Mouse (Mus musculus) MEL (cell line): Measurements from ENCODE around the gene Arpc1b.
"Not testable (repeated sequence)": the region's sequence is repeated elsewhere in the genome, so short reads cannot be mapped to it uniquely, and the experiment has no call there.

Experiments used
- BHLHE40 ChIP-seq: IDR thresholded peaks from 2 replicates; pipeline ENCODE4 v1.6.1; 2012; ENCODE audit warnings: low read depth, mild to moderate bottlenecking, inconsistent platforms, low read length, improper control_type of control experiment, borderline replicate concordance
- CTCF ChIP-seq, 3 experiments: IDR thresholded peaks in 2 of 3; conservative IDR thresholded peaks in 1 of 3; 2 replicates each; pipeline ENCODE4 v1.5.1; 2011 to 2012; ENCODE audit warnings: low read length in 3 of 3, low read depth in 2 of 3, mild to moderate bottlenecking in 2 of 3, improper control_type of control experiment in 1 of 3, inconsistent platforms in 1 of 3, mixed read lengths in 1 of 3, moderate library complexity in 1 of 3; ENCODE audit not compliant: control insufficient read depth in 1 of 3, insufficient read depth in 1 of 3, poor library complexity in 1 of 3, severe bottlenecking in 1 of 3
- GABPA ChIP-seq: IDR thresholded peaks from 2 replicates; pipeline ENCODE4 v1.6.1; 2012; ENCODE audit warnings: low read depth, mild to moderate bottlenecking, inconsistent platforms, low read length, improper control_type of control experiment, moderate library complexity
- HCFC1 ChIP-seq: IDR thresholded peaks from 2 replicates; pipeline ENCODE4 v1.6.1; 2012; ENCODE audit warnings: low read depth, mild to moderate bottlenecking, inconsistent platforms, low read length, improper control_type of control experiment, moderate library complexity
- POLR2A ChIP-seq, 2 experiments: IDR thresholded peaks; 2 replicates each; pipeline ENCODE4 v1.6.1; 2011 to 2012; ENCODE audit warnings: low read length in 2 of 2, mild to moderate bottlenecking in 2 of 2, control low read depth in 1 of 2, improper control_type of control experiment in 1 of 2, low read depth in 1 of 2, moderate library complexity in 1 of 2; ENCODE audit not compliant: control insufficient read depth in 1 of 2, insufficient read depth in 1 of 2, poor library complexity in 1 of 2

GRCm38 (mm10) chr5:145133275-145133674 lies 19.3 kb downstream of the Arpc1b start:
- TF ChIP-seq CTCF (IDR thresholded peaks at IDR 0.05 in 2 of 3, conservative IDR thresholded peaks at IDR 0.05 in 1 of 3; ENCODE audit: control insufficient read depth in 1 of 3, insufficient read depth in 1 of 3, low read depth in 2 of 3, low read length in 3 of 3, poor library complexity in 1 of 3, severe bottlenecking in 1 of 3) (peak in 2 of 3 experiments; percentile 5 to 57; a peak in 2 of 6 replicates), POLR2A (IDR thresholded peaks at IDR 0.05; ENCODE audit: control insufficient read depth in 1 of 2, insufficient read depth in 1 of 2, low read depth in 1 of 2, low read length in 2 of 2, poor library complexity in 1 of 2) (0 out of 4 replicates have a peak, but pooled peaks of 1 of the 2 experiments have one; percentile 36)
- not testable (repeated sequence) for TF ChIP-seq GABPA, HCFC1, BHLHE40
